23 mouse cellular contexts compared by ENCODE assay signal in genomic region chr19:19136856-19137255, GRCm38 (mm10). TPM values are rescaled to one million over a fixed set of nuclear protein-coding genes. Genes with fewer than 3 reads are reported as not detected.
DNase-seq lines count a peak whose midpoint lies in the region; ATAC-seq and TF ChIP-seq lines count a peak whose summit lies in the region.
"Had no signal": no experiment of that assay in that cellular context is flagged by ENCODE, and none has a peak within 500 bp of the region (broad histone marks: within the 10 kb centered on the region; RNA-seq: fewer than 3 reads in every experiment).

No protein-coding gene starts in this region.

- H3K4me3 ChIP-seq in forebrain, embryonic 12.5 days (replicated peaks), result no peak overlapping the region
- H3K4me3 ChIP-seq in forebrain, embryonic 10.5 days, result no peak overlapping the region
- no peak overlapping the region for H3K4me3 ChIP-seq in forebrain, embryonic 16.5 days (replicated peaks; ENCODE audit: low read length)
- no peak overlapping the region for H3K4me3 ChIP-seq in thymus, adult 2 months (ENCODE audit: control insufficient read depth, insufficient read depth, low read length)
- H3K4me3 ChIP-seq: embryonic facial prominence, embryonic 15.5 days had no signal

- no peaks in the 10 kb centered on the region for H3K27me3 ChIP-seq in forebrain, embryonic 12.5 days
- H3K27me3 ChIP-seq in forebrain, embryonic 10.5 days (ENCODE audit: poor library complexity, severe bottlenecking), result no peaks in the 10 kb centered on the region
- no peaks in the 10 kb centered on the region for H3K27me3 ChIP-seq in forebrain, embryonic 16.5 days (replicated peaks; ENCODE audit: control insufficient read depth, insufficient read depth, low read length)
- no peaks in the 10 kb centered on the region for H3K27me3 ChIP-seq in thymus, adult 2 months (ENCODE audit: control insufficient read depth, insufficient read depth, low read length)
- H3K27me3 ChIP-seq: embryonic facial prominence, embryonic 15.5 days had no signal

- no peak overlapping the region for H3K9ac ChIP-seq in forebrain, embryonic 12.5 days
- H3K9ac ChIP-seq in forebrain, embryonic 16.5 days (replicated peaks; ENCODE audit: low read depth, low read length), result no peak overlapping the region
- H3K9ac ChIP-seq: embryonic facial prominence, embryonic 15.5 days; liver, postnatal 0 days had no signal

- H3K4me1 ChIP-seq in forebrain, embryonic 12.5 days, result no peaks in the 10 kb centered on the region
- no peaks in the 10 kb centered on the region for H3K4me1 ChIP-seq in forebrain, embryonic 10.5 days
- H3K4me1 ChIP-seq in forebrain, embryonic 16.5 days (replicated peaks; ENCODE audit: control insufficient read depth, insufficient read depth, low read length), result no peaks in the 10 kb centered on the region
- no peaks in the 10 kb centered on the region for H3K4me1 ChIP-seq in thymus, adult 2 months (replicated peaks; ENCODE audit: control insufficient read depth, insufficient read depth, low read length)
- H3K4me1 ChIP-seq: embryonic facial prominence, embryonic 15.5 days had no signal

- H3K36me3 ChIP-seq in forebrain, embryonic 12.5 days (replicated peaks), result no peaks in the 10 kb centered on the region
- no peaks in the 10 kb centered on the region for H3K36me3 ChIP-seq in forebrain, embryonic 10.5 days (replicated peaks)
- H3K36me3 ChIP-seq in forebrain, embryonic 16.5 days (ENCODE audit: control insufficient read depth, insufficient read depth), result no peaks in the 10 kb centered on the region
- H3K36me3 ChIP-seq in thymus, adult 2 months (ENCODE audit: control insufficient read depth, insufficient read depth, low read length), result no peaks in the 10 kb centered on the region
- H3K36me3 ChIP-seq: embryonic facial prominence, embryonic 15.5 days had no signal

- 39% methylated on average over 2 of the region's 2 CpGs for WGBS in forebrain, embryonic 12.5 days
- 72% methylated on average over 2 of the region's 2 CpGs for WGBS in forebrain, embryonic 10.5 days
- 8% methylated on average over 2 of the region's 2 CpGs for WGBS in forebrain, embryonic 16.5 days
- WGBS in thymus, adult 2 months, result 91% methylated on average over 2 of the region's 2 CpGs

- H3K27ac ChIP-seq in forebrain, embryonic 12.5 days, result no peak overlapping the region
- no peak overlapping the region for H3K27ac ChIP-seq in forebrain, embryonic 10.5 days
- no peak overlapping the region for H3K27ac ChIP-seq in forebrain, embryonic 16.5 days (ENCODE audit: low read length)
- no peak overlapping the region for H3K27ac ChIP-seq in thymus, adult 2 months (ENCODE audit: control insufficient read depth, insufficient read depth, low read length)
- H3K27ac ChIP-seq: embryonic facial prominence, embryonic 15.5 days had no signal

- no peak for TF ChIP-seq POLR2A in thymus, adult 2 months (IDR thresholded peaks at IDR 0.05; ENCODE audit: control insufficient read depth, extremely low read depth, insufficient read depth, low read length, poor library complexity)

- no peaks in the 10 kb centered on the region for H3K9me3 ChIP-seq in forebrain, embryonic 12.5 days
- H3K9me3 ChIP-seq in forebrain, embryonic 10.5 days, result no peaks in the 10 kb centered on the region
- H3K9me3 ChIP-seq in forebrain, embryonic 16.5 days (ENCODE audit: control insufficient read depth, low read length), result no peaks in the 10 kb centered on the region
- H3K9me3 ChIP-seq: embryonic facial prominence, embryonic 15.5 days had no signal

- no peak for TF ChIP-seq CTCF in thymus, adult 2 months (IDR thresholded peaks at IDR 0.05; ENCODE audit: borderline replicate concordance, control insufficient read depth, extremely low read depth, insufficient read depth, low read length, poor library complexity)

- no peak overlapping the region for H3K4me2 ChIP-seq in forebrain, embryonic 12.5 days
- no peak overlapping the region for H3K4me2 ChIP-seq in forebrain, embryonic 16.5 days (ENCODE audit: low read length)
- H3K4me2 ChIP-seq: embryonic facial prominence, embryonic 15.5 days; heart, embryonic 11.5 days had no signal

- DNase-seq in forebrain, embryonic 10.5 days (ENCODE audit: extremely low spot score, low spot score), result no peak
- DNase-seq in ES-CJ7 (ENCODE audit: low read depth, low spot score) (peak; percentile 12), ZHBTc4 (ENCODE audit: low read depth, low spot score) (peak; percentile 12)
- no peak for DNase-seq in thymus, adult 2 months
- no peak for DNase-seq in gastrocnemius, postnatal 10 days
- no peak for DNase-seq in heart, adult 8-10 months (ENCODE audit: low spot score)
- DNase-seq: adrenal gland, postnatal 14 days; B cell, adult 2 months; cerebellum, adult 11 months; heart, postnatal 10 days; kidney, adult 2 months; kidney, postnatal 14 days; left cerebral cortex, postnatal 4 days; liver; liver, postnatal 0 days; lung, postnatal 14 days; right cerebral cortex, adult 18-20 months; thymus, postnatal 25 days had no signal

- ATAC-seq in forebrain, embryonic 12.5 days (ENCODE audit: low FRiP score), result peak; percentile 63; the same call in 1 of the 2 replicates
- ATAC-seq in forebrain, embryonic 16.5 days, result peak; percentile 70
- ATAC-seq: liver, postnatal 0 days had no signal

RNA-seq across cellular contexts. Expression of gene Rorb, which starts 25.9 kb away (rescaled TPM):
- polyA plus RNA-seq in forebrain, embryonic 12.5 days (2016; fragmentation: Nextera tagmentation; extraction: Ambion mirVana), result 7.1 and 7.8 TPM in 2 replicates
- 1.7 and 1.9 TPM in 2 replicates for polyA plus RNA-seq in forebrain, embryonic 10.5 days (2016; fragmentation: Nextera tagmentation; extraction: Ambion mirVana)
- 19.7 and 21.7 TPM in 2 replicates for polyA plus RNA-seq in forebrain, embryonic 16.5 days (2015; fragmentation: Nextera tagmentation; extraction: Ambion mirVana)
- polyA plus RNA-seq in thymus, adult 2 months (2012; rRNA removed), result 0.04 TPM in 1 of 2 replicates, not detected in the other
- under 1 TPM; 0.12 to 0.43 TPM for total RNA-seq in gastrocnemius, postnatal 10 days (2021)
- total RNA-seq in heart, adult 8-10 months (2022), result under 1 TPM; 0.50 to 0.68 (median 0.62) TPM
- total RNA-seq: megakaryocyte, adult 5-6 weeks had no signal
- polyA plus RNA-seq: liver, postnatal 0 days had no signal

Comparison
In these comparisons a context has a peak if more than half of its experiments do, and no peak if none do; other contexts are left out.
1. DNase-seq: peak in ES-CJ7 (single experiment) and ZHBTc4 (single experiment); none in forebrain, embryonic 10.5 days (single experiment), thymus, adult 2 months (single experiment), gastrocnemius, postnatal 10 days (single experiment) and heart, adult 8-10 months (single experiment).